Mouse (Mus musculus) thymus, postnatal 10 days (tissue): Measurements from ENCODE around the gene Pon2.
"Not testable (repeated sequence)": the region's sequence is repeated elsewhere in the genome, so short reads cannot be mapped to it uniquely, and the experiment has no call there.

Experiments
- DNase-seq, 2 experiments: peaks; one replicate each; pipeline ENCODE4 v3.0.0; 2021; ENCODE audit warnings: low spot score in 2 of 2

The Pon2 gene

GRCm38 (mm10) chr6:5298092-5298554 lies at the start of gene Pon2:
Gene Pon2 (minus strand): TSS chr6:5298455.
- DNase-seq: peak; percentile 84

- no peak for DNase-seq
Observed at GRCm38 (mm10) chr6:5344255-5344654, 46.0 kb upstream of the Pon2 start.

GRCm38 (mm10) chr6:5339283-5339682 lies 41.0 kb upstream of the Pon2 start:
- not testable (repeated sequence) for DNase-seq

GRCm38 (mm10) chr6:5338781-5339180 lies 40.5 kb upstream of the Pon2 start:
- DNase-seq: not testable (repeated sequence)

GRCm38 (mm10) chr6:5336016-5336415 lies 37.8 kb upstream of the Pon2 start:
- DNase-seq: not testable (repeated sequence)

GRCm38 (mm10) chr6:5334021-5334420 lies 35.8 kb upstream of the Pon2 start:
- DNase-seq: no peak

GRCm38 (mm10) chr6:5332560-5333150 lies 34.4 kb upstream of the Pon2 start:
- no peak for DNase-seq

- no peak for DNase-seq
Observed at GRCm38 (mm10) chr6:5325122-5325521, 26.9 kb upstream of the Pon2 start.

- not testable (repeated sequence) for DNase-seq
Observed at GRCm38 (mm10) chr6:5324101-5324500, 25.8 kb upstream of the Pon2 start.

- no peak for DNase-seq
Observed at GRCm38 (mm10) chr6:5316630-5317029, 18.4 kb upstream of the Pon2 start.

GRCm38 (mm10) chr6:5315053-5315759 lies 17.0 kb upstream of the Pon2 start:
- no peak for DNase-seq

GRCm38 (mm10) chr6:5313951-5314590 lies 15.8 kb upstream of the Pon2 start:
- DNase-seq: no peak

- DNase-seq: no peak
Observed at GRCm38 (mm10) chr6:5310491-5310890, 12.2 kb upstream of the Pon2 start.

- no peak for DNase-seq
Observed at GRCm38 (mm10) chr6:5309595-5310197, 11.4 kb upstream of the Pon2 start.

GRCm38 (mm10) chr6:5305926-5306325 lies 7.7 kb upstream of the Pon2 start:
- DNase-seq: no peak

- no peak for DNase-seq
Observed at GRCm38 (mm10) chr6:5304956-5305355, 6.7 kb upstream of the Pon2 start.

- no peak for DNase-seq
Observed at GRCm38 (mm10) chr6:5300629-5301028, 2.4 kb upstream of the Pon2 start.

GRCm38 (mm10) chr6:5299561-5299960 lies 1.3 kb upstream of the Pon2 start:
- no peak for DNase-seq

GRCm38 (mm10) chr6:5297321-5298091 lies 749 bp downstream of the Pon2 start:
- DNase-seq: peak; percentile 30 to 39

- DNase-seq: no peak
Observed at GRCm38 (mm10) chr6:5296067-5296466, 2.2 kb downstream of the Pon2 start.

- DNase-seq: no peak
Observed at GRCm38 (mm10) chr6:5294659-5295449, 3.4 kb downstream of the Pon2 start.
